Mouse (Mus musculus) CH12.LX (cell line): ENCODE measurements around the gene Sac3d1. TPM values are rescaled to one million over a fixed set of nuclear protein-coding genes. Genes with fewer than 3 reads are reported as not detected.

ENCODE experiments used
- DNase-seq: peaks from one replicate; pipeline ENCODE4 v3.0.0-alpha.2; 2013; ENCODE audit errors: extremely low read depth
- H3K27ac ChIP-seq: 2 replicates; pipeline ENCODE4 v1.5.1; 2012; ENCODE audit warnings: low read depth, mild to moderate bottlenecking, control low read depth, moderate library complexity; ENCODE audit not compliant: insufficient read depth
- H3K27me3 ChIP-seq: replicated peaks from 2 replicates; pipeline ENCODE3; 2012; ENCODE audit warnings: inconsistent platforms
- H3K36me3 ChIP-seq, 2 experiments: replicated peaks in 1 of 2; 2 replicates each; pipeline versions ENCODE3 to v1.6.1; 2012; ENCODE audit warnings: inconsistent platforms in 1 of 2, low read length in 1 of 2, mild to moderate bottlenecking in 1 of 2, mixed read lengths in 1 of 2, moderate library complexity in 1 of 2; ENCODE audit not compliant: control insufficient read depth in 1 of 2, insufficient read depth in 1 of 2
- H3K4me1 ChIP-seq, 2 experiments: 2 replicates each; pipeline ENCODE4 v1.6.1; 2012; ENCODE audit warnings: inconsistent platforms in 1 of 2, moderate library complexity in 1 of 2; ENCODE audit not compliant: insufficient read depth in 2 of 2, control insufficient read depth in 1 of 2
- H3K4me2 ChIP-seq: 2 replicates; pipeline ENCODE4 v1.6.1; 2012; ENCODE audit warnings: low read depth, mild to moderate bottlenecking, control low read depth; ENCODE audit not compliant: poor library complexity, insufficient read depth, severe bottlenecking
- H3K4me3 ChIP-seq, 3 experiments: fragments of 150-350 bp in 1 of 3; sonication (generic) in 1 of 3; replicated peaks in 1 of 3; 2 replicates each; pipeline versions ENCODE3 to v1.5.1; 2011 to 2012; ENCODE audit warnings: low read depth in 2 of 3, low read length in 2 of 3, mild to moderate bottlenecking in 2 of 3, moderate library complexity in 2 of 3, control low read depth in 1 of 3, improper control_type of control experiment in 1 of 3, inconsistent platforms in 1 of 3, mixed read lengths in 1 of 3; ENCODE audit not compliant: poor library complexity in 1 of 3
- H3K79me2 ChIP-seq: replicated peaks from 2 replicates; pipeline ENCODE4 v1.6.1; 2012; ENCODE audit warnings: mild to moderate bottlenecking, moderate library complexity; ENCODE audit not compliant: control insufficient read depth, poor library complexity, insufficient read depth, severe bottlenecking; ENCODE audit errors: extremely low read depth
- H3K9ac ChIP-seq: 2 replicates; pipeline ENCODE4 v1.6.1; 2012; ENCODE audit warnings: low read depth, mild to moderate bottlenecking, control low read depth, moderate library complexity; ENCODE audit not compliant: insufficient read depth
- H3K9me3 ChIP-seq: replicated peaks from 2 replicates; pipeline ENCODE3; 2012; ENCODE audit warnings: low read length, inconsistent platforms, mixed read lengths
- CHD1 ChIP-seq: IDR thresholded peaks from 2 replicates; pipeline ENCODE4 v1.6.1; 2012; ENCODE audit warnings: low read depth, low read length, improper control_type of control experiment, inconsistent platforms
- CHD2 ChIP-seq: IDR thresholded peaks from 2 replicates; pipeline ENCODE4 v1.6.1; 2011; ENCODE audit warnings: low read length, improper control_type of control experiment
- CTCF ChIP-seq, 2 experiments: IDR thresholded peaks in 1 of 2; conservative IDR thresholded peaks in 1 of 2; 2 replicates each; pipeline ENCODE4 v1.5.1; 2011 to 2012; ENCODE audit warnings: low read depth in 2 of 2, low read length in 2 of 2, improper control_type of control experiment in 1 of 2, inconsistent platforms in 1 of 2, mild to moderate bottlenecking in 1 of 2, moderate library complexity in 1 of 2
- E2F4 ChIP-seq: IDR thresholded peaks from 2 replicates; pipeline ENCODE4 v1.6.1; 2011; ENCODE audit warnings: low read depth, low read length, improper control_type of control experiment; ENCODE audit not compliant: insufficient replicate concordance
- EP300 ChIP-seq: IDR thresholded peaks from 2 replicates; pipeline ENCODE4 v1.6.1; 2011; ENCODE audit warnings: low read length, improper control_type of control experiment
- ETS1 ChIP-seq: conservative IDR thresholded peaks from 2 replicates; pipeline ENCODE4 v1.6.1; 2012; ENCODE audit warnings: low read depth, mild to moderate bottlenecking, inconsistent platforms, low read length, improper control_type of control experiment, moderate library complexity
- GABPA ChIP-seq: IDR thresholded peaks from 2 replicates; pipeline ENCODE4 v1.6.1; 2012; ENCODE audit warnings: low read depth, low read length, improper control_type of control experiment, inconsistent platforms; ENCODE audit not compliant: insufficient replicate concordance
- HCFC1 ChIP-seq: IDR thresholded peaks from 2 replicates; pipeline ENCODE4 v1.6.1; 2012; ENCODE audit warnings: low read depth, mild to moderate bottlenecking, inconsistent platforms, low read length, improper control_type of control experiment
- IRF4 ChIP-seq: IDR thresholded peaks from 2 replicates; pipeline ENCODE4 v1.6.1; 2014; ENCODE audit warnings: low read depth, mild to moderate bottlenecking, inconsistent platforms, low read length, improper control_type of control experiment
- JUND ChIP-seq: conservative IDR thresholded peaks from 2 replicates; pipeline ENCODE4 v1.6.1; 2011; ENCODE audit warnings: low read depth, low read length, improper control_type of control experiment
- KAT2A ChIP-seq: IDR thresholded peaks from 2 replicates; pipeline ENCODE4 v1.6.1; 2012; ENCODE audit warnings: low read length, improper control_type of control experiment, inconsistent platforms; ENCODE audit not compliant: insufficient replicate concordance
- MAFK ChIP-seq: IDR thresholded peaks from 2 replicates; pipeline ENCODE4 v1.6.1; 2011; ENCODE audit warnings: low read length, improper control_type of control experiment; ENCODE audit not compliant: insufficient replicate concordance
- MAX ChIP-seq: IDR thresholded peaks from 2 replicates; pipeline ENCODE4 v1.6.1; 2011; ENCODE audit warnings: low read length, improper control_type of control experiment
- MEF2A ChIP-seq: IDR thresholded peaks from 2 replicates; pipeline ENCODE4 v1.6.1; 2014; ENCODE audit warnings: low read depth, mild to moderate bottlenecking, inconsistent platforms, low read length, improper control_type of control experiment, borderline replicate concordance
- MXI1 ChIP-seq: IDR thresholded peaks from 2 replicates; pipeline ENCODE4 v1.6.1; 2011; ENCODE audit warnings: mild to moderate bottlenecking, low read depth, low read length, improper control_type of control experiment
- MYC ChIP-seq: IDR thresholded peaks from 2 replicates; pipeline ENCODE4 v1.6.1; 2011; ENCODE audit warnings: low read depth, mild to moderate bottlenecking, improper control_type of control experiment, low read length
- NRF1 ChIP-seq: IDR thresholded peaks from 2 replicates; pipeline ENCODE4 v1.6.1; 2014; ENCODE audit warnings: low read depth, mild to moderate bottlenecking, inconsistent platforms, low read length, improper control_type of control experiment, moderate library complexity
- PAX5 ChIP-seq: IDR thresholded peaks from 2 replicates; pipeline ENCODE4 v1.6.1; 2012; ENCODE audit warnings: low read length, inconsistent platforms, mixed read lengths
- POLR2A ChIP-seq: IDR thresholded peaks from 2 replicates; pipeline ENCODE4 v1.6.1; 2011; ENCODE audit warnings: low read depth, mild to moderate bottlenecking, improper control_type of control experiment, low read length
- POLR2AphosphoS2 ChIP-seq: IDR thresholded peaks from 2 replicates; pipeline ENCODE4 v1.6.1; 2011; ENCODE audit warnings: low read depth, low read length, improper control_type of control experiment
- RAD21 ChIP-seq: IDR thresholded peaks from 2 replicates; pipeline ENCODE4 v1.6.1; 2011; ENCODE audit warnings: low read depth, mild to moderate bottlenecking, low read length, improper control_type of control experiment, moderate library complexity
- RCOR1 ChIP-seq: conservative IDR thresholded peaks from 2 replicates; pipeline ENCODE4 v1.6.1; 2012; ENCODE audit warnings: low read depth, mild to moderate bottlenecking, inconsistent platforms, low read length, improper control_type of control experiment
- SMC3 ChIP-seq: IDR thresholded peaks from 2 replicates; pipeline ENCODE4 v1.6.1; 2011; ENCODE audit warnings: low read depth, low read length, improper control_type of control experiment
- TBP ChIP-seq: conservative IDR thresholded peaks from 2 replicates; pipeline ENCODE4 v1.6.1; 2011; ENCODE audit warnings: low read depth, low read length, improper control_type of control experiment
- TCF12 ChIP-seq: IDR thresholded peaks from 2 replicates; pipeline ENCODE4 v1.6.1; 2014; ENCODE audit warnings: low read depth, mild to moderate bottlenecking, inconsistent platforms, low read length, improper control_type of control experiment
- UBTF ChIP-seq: IDR thresholded peaks from 2 replicates; pipeline ENCODE4 v1.6.1; 2012; ENCODE audit warnings: low read depth, mild to moderate bottlenecking, inconsistent platforms, low read length, improper control_type of control experiment, moderate library complexity
- ZMIZ1 ChIP-seq: IDR thresholded peaks from 2 replicates; pipeline ENCODE4 v1.6.1; 2012; ENCODE audit warnings: low read depth, mild to moderate bottlenecking, inconsistent platforms, low read length, improper control_type of control experiment
- dilution Hi-C: fragments of 300-500 bp; cut with MboI; formaldehyde crosslinking; loops from 2 replicates; pipeline ENCODE4 v1.14.3; 2020; ENCODE audit warnings: low sequenced_read_pairs; ENCODE audit not compliant: extremely low pct_unique_long_range_greater_than_20kb, extremely low pct_ligation_motif_present
- in situ Hi-C: fragments of 300-500 bp; cut with MboI; formaldehyde crosslinking; loops from 3 replicates; pipeline ENCODE4 v1.14.3; 2019; ENCODE audit warnings: low sequenced_read_pairs, low pct_ligation_motif_present, low pct_unique_long_range_greater_than_20kb, mixed read lengths
- polyA plus RNA-seq: library from polyadenylated mRNA; unstranded; fragments of >175 nt; gene quantifications from 2 replicates; pipeline ENCODE4 v1.2.1, GENCODE M21; 2012; ENCODE audit warnings: low read depth; ENCODE audit not compliant: insufficient read length
- total RNA-seq, 2 experiments: library from RNA; depleted of rRNA; stranded (reverse); fragments of 300-350 nt in 1 of 2; fragments of >200 nt in 1 of 2; gene quantifications; 2 replicates each; pipeline ENCODE4 v1.2.3; 2012 to 2014

Sac3d1 gene
- total and polyA plus RNA-seq, 3 experiments: 27.0 to 31.9 (median 29.8) TPM

DNA sequence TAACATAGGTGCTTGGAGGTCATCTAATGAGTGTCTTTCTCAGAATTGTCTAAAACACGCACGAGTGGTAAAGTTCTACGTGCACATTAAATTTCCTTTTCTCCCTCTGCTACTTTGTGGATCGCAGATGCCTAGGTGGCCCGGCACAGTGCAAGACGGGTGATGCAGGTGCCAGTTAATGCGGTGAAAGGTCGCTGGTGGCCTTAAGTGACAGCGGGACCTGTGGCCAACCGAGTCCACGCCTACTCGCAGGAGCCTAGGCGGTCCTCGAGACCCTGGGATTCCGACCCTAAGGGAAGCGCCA lies 21.9 kb upstream of the Sac3d1 start:
- Histone ChIP-seq H3K36me3 (peaks cover 4 to 27% of the 10 kb centered on the region in 2 experiments), H3K27me3 (peaks cover 4% of the 10 kb centered on the region), H3K4me1 (peaks cover 8% of the 10 kb centered on the region in 2 experiments), H3K4me3 (peak overlapping the region; percentile 61 to 87 (median 79)), H3K79me2 (no peaks in the 10 kb centered on the region), H3K27ac (peak overlapping the region; percentile 80), H3K9me3 (peaks cover 2% of the 10 kb centered on the region), H3K4me2 (peak overlapping the region; percentile 22; the same call in 1 of the 2 replicates), H3K9ac (peak overlapping the region; percentile 70)
- in situ Hi-C loops: no loop called here
- peak; percentile 36 for DNase-seq
- dilution Hi-C loops: no loop called here
- TF ChIP-seq TCF12 (no peak), MEF2A (no peak; the same call in 1 of the 2 replicates), POLR2A (no peak), CTCF (conservative IDR thresholded peaks at IDR 0.05 in 1 of 2, IDR thresholded peaks at IDR 0.05 in 1 of 2; ENCODE audit: low read depth in 2 of 2, low read length in 2 of 2) (no peak), HCFC1 (no peak), MYC (no peak), RCOR1 (no peak), JUND (no peak), MXI1 (peak; percentile 44; the same call in 1 of the 2 replicates), GABPA (no peak), KAT2A (no peak), NRF1 (no peak), RAD21 (no peak), EP300 (0 out of 2 replicates have a peak, but pooled peaks have one; percentile 19)

DNA sequence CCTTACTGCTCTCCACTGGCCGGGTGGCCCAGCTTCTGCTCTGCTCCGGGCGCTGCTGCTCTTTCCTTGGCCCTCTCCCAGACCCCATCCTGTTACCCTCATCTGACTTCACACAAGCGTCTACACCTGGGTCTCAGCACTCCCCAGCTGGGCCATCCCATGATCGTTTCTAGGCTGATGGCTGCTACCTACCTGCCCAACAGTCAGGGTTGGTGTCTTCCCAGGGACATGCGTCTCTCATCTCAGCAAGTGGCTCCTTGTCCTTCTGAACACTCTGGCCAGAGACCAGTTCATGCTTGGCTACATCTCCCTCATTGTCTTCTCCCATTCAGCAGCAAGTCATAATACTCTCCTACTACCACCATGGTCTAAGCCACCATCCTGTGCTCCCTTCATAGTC lies 21.3 kb upstream of the Sac3d1 start:
- peaks cover 5 to 8% of the 10 kb centered on the region in 2 experiments for H3K4me1 ChIP-seq
- no peak overlapping the region for H3K4me2 ChIP-seq
- no peak overlapping the region for H3K4me3 ChIP-seq
- H3K36me3 ChIP-seq: peaks cover 4 to 34% of the 10 kb centered on the region in 2 experiments
- no peak overlapping the region for H3K27ac ChIP-seq
- peaks cover 4% of the 10 kb centered on the region for H3K27me3 ChIP-seq
- dilution Hi-C loops (no loop called here), in situ Hi-C loops (no loop called here)
- H3K79me2 ChIP-seq: no peaks in the 10 kb centered on the region
- no peak for DNase-seq
- TF ChIP-seq CHD2: no peak
- TF ChIP-seq UBTF: no peak
- TF ChIP-seq MEF2A: no peak
- no peak for TF ChIP-seq CHD1
- TF ChIP-seq KAT2A: no peak
- TF ChIP-seq TBP: no peak
- TF ChIP-seq TCF12: no peak
- no peak for TF ChIP-seq ETS1
- no peak for TF ChIP-seq POLR2AphosphoS2
- TF ChIP-seq MAX: no peak
- no peak for TF ChIP-seq ZMIZ1
- no peak for TF ChIP-seq CTCF (conservative IDR thresholded peaks at IDR 0.05 in 1 of 2, IDR thresholded peaks at IDR 0.05 in 1 of 2; ENCODE audit: low read depth in 2 of 2, low read length in 2 of 2)
- no peak for TF ChIP-seq PAX5
- no peak for TF ChIP-seq IRF4
- no peak for TF ChIP-seq MAFK
- TF ChIP-seq MYC: no peak
- no peak for TF ChIP-seq E2F4
- no peak for TF ChIP-seq SMC3
- no peak overlapping the region for H3K9ac ChIP-seq
- peaks cover 2% of the 10 kb centered on the region for H3K9me3 ChIP-seq
